Mouse (Mus musculus): Measurements from ENCODE around the gene Galr2. TPM values are rescaled to one million over a fixed set of nuclear protein-coding genes. Genes with fewer than 3 reads are reported as not detected.

Gene Galr2
- polyA plus RNA-seq (2014; fragmentation: Nextera tagmentation; extraction: Ambion mirVana), result 0.55 and 0.57 TPM in 2 replicates

DNA sequence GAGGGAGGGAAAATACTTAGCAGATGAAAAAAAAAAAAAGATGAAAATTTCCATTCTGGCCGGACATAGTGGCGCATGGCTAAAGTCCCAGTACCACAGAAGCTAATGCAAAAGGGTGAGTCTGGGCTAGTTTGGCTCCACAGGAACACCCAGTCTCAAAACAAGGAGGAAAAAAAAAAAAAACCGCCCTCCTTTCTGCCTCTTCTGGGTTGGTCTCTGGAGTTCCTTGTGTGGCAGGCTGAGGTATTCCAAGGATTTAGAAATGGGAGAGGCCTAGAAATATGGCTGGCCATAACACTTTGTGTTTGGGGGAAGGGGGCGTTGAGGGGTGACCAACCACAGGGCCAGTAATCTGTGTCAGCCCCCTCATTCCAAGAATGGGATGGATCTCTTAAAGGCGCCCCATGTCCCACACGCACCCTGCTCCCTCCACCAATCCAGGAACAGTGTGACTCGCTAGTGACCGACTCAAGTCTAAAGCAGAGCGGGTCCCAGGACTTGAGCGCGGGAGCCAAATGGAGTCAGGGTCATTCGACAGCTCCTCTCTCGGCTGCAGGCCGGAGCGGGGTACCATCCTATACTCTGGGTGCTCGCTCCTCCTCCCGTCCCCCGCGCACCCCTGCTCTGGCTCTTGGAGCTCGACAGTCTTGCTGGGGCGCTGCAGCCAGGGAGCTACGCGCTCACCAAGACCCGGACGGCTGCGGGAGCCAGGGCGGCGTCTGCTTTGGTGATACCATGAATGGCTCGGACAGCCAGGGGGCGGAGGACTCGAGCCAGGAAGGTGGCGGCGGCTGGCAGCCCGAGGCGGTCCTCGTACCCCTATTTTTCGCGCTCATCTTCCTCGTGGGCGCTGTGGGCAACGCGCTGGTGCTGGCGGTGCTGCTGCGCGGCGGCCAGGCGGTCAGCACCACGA, at the start of gene Galr2:
Gene Galr2, plus strand, starts transcription at position 189 of the 913 bp plus-strand sequence.
- peak within 1 kb of the TSS; percentile 30 for H3K4me3 ChIP-seq (replicated peaks; ENCODE audit: low read length)
- H3K9ac ChIP-seq, result peak within 1 kb of the TSS; percentile 51; the same call in 1 of the 2 replicates
- ATAC-seq (ENCODE audit: low FRiP score) (no peak), DNase-seq (ENCODE audit: low spot score) (peak; percentile 27)
- peaks cover 9% of the 10 kb centered on the region for H3K4me1 ChIP-seq (replicated peaks; ENCODE audit: control insufficient read depth, insufficient read depth, low read length)
- peaks cover 59% of the 10 kb centered on the region for H3K27me3 ChIP-seq (ENCODE audit: control insufficient read depth, insufficient read depth, low read length)
- no peaks in the 10 kb centered on the region for H3K36me3 ChIP-seq (replicated peaks; ENCODE audit: control insufficient read depth, insufficient read depth)
- H3K9me3 ChIP-seq (ENCODE audit: control insufficient read depth, low read length), result no peaks in the 10 kb centered on the region
- 6% methylated on average over 48 of the region's 48 CpGs for WGBS
- no peak within 1 kb of the TSS for H3K27ac ChIP-seq
- peak within 1 kb of the TSS; percentile 52 for H3K4me2 ChIP-seq (replicated peaks)

DNA sequence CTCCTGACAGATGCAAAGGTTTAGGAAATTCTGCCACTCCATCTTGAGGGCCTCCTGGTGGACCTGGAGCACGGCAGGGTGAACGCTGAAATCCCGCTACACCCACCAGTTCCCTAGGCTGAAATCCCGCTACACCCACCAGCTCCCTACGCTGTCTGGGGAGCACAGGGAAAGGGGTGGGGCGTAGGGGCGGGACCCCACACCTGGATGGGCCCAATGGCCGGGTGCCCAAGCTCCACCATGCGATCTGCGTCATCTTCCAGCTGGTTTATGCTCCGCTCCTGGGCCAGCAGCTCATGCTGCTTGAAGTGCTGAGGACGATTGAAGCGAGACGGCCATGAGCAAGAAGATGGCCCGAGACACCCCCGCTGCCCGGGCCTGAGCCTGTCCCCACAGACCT, 48.3 kb upstream of the Galr2 start:
- no peaks in the 10 kb centered on the region for H3K36me3 ChIP-seq (replicated peaks; ENCODE audit: control insufficient read depth, insufficient read depth)
- peaks cover 7% of the 10 kb centered on the region for H3K27me3 ChIP-seq (ENCODE audit: control insufficient read depth, insufficient read depth, low read length)
- H3K27ac ChIP-seq, result no peak overlapping the region
- no peak overlapping the region for H3K4me3 ChIP-seq (replicated peaks; ENCODE audit: low read length)
- 21% methylated on average over 16 of the region's 17 CpGs for WGBS
- DNase-seq (ENCODE audit: low spot score) (no peak), ATAC-seq (ENCODE audit: low FRiP score) (no peak)
- H3K9ac ChIP-seq, result no peak overlapping the region
- no peaks in the 10 kb centered on the region for H3K9me3 ChIP-seq (ENCODE audit: control insufficient read depth, low read length)
- H3K4me1 ChIP-seq (replicated peaks; ENCODE audit: control insufficient read depth, insufficient read depth, low read length), result no peaks in the 10 kb centered on the region
- peak overlapping the region; percentile 31 for H3K4me2 ChIP-seq (replicated peaks)

DNA sequence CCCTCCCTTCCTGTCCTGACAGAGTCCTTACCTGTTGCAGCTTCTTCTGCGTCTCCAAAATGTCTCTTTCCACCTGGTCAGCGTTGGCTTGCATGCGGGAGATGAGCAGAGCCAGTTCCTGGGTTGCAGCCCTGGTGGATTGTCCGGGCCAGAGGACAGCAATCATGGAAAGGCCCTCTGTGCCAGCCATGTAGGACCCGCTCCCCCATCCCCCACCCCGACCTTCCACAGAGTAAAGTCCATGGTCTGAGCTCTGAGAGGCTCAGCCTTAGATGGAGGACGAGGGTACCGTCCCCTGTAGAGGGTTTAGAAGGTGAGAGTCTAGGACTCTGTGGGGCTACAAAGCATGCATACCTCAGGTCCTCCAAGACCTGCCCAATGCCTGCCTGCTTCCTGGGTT, 45.8 kb upstream of the Galr2 start:
- Histone ChIP-seq H3K4me2 (replicated peaks) (no peak overlapping the region), H3K4me1 (replicated peaks; ENCODE audit: control insufficient read depth, insufficient read depth, low read length) (peaks cover 6% of the 10 kb centered on the region; the same call in 1 of the 2 replicates), H3K36me3 (replicated peaks; ENCODE audit: control insufficient read depth, insufficient read depth) (no peaks in the 10 kb centered on the region), H3K9me3 (ENCODE audit: control insufficient read depth, low read length) (no peaks in the 10 kb centered on the region), H3K27me3 (ENCODE audit: control insufficient read depth, insufficient read depth, low read length) (peaks cover 18% of the 10 kb centered on the region), H3K4me3 (replicated peaks; ENCODE audit: low read length) (no peak overlapping the region), H3K9ac (no peak overlapping the region), H3K27ac (no peak overlapping the region)
- no peak for DNase-seq (ENCODE audit: low spot score)
- WGBS, result 87% methylated on average over 8 of the region's 8 CpGs
- no peak for ATAC-seq (ENCODE audit: low FRiP score)

DNA sequence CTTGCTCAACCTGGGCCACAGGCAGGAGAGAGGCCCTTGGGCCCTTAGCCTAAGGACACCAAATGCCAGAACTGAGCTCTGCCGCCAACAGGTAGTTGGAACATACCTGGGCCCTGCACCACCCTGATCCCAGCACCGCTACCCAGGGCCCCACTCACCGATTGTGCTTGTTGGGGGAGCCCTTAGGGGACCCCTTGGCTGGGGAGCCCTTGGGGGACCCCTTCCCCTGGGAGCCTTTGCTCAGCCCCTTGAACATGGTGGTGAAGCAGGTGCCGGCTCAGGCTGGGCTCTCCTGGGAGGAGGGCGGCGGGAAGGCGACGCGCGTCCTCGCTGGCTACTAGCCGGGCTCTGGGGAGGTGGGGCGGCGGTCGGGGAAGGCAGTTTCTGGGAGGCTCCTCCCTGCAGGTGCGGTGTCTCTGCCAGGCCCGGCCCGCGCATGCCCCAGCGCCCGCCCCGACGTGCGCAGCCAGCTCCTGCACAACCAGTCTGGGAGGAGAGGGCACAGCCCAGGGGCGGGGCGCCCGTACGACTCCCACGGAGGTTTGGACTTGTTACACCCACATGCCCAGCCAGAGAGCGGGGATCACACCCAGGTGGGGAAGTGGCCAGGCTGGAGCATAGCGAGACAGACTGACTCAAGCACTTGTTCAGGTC, 42.9 kb upstream of the Galr2 start, which contains the start of gene Evpl:
Gene Evpl, minus strand, starts transcription at position 336 of the 654 bp plus-strand sequence.
- H3K27ac ChIP-seq, result no peak within 1 kb of the TSS
- no peak within 1 kb of the TSS for H3K9ac ChIP-seq
- H3K27me3 ChIP-seq (ENCODE audit: control insufficient read depth, insufficient read depth, low read length), result peaks cover 14% of the 10 kb centered on the region
- H3K4me3 ChIP-seq (replicated peaks; ENCODE audit: low read length), result no peak within 1 kb of the TSS
- DNase-seq (ENCODE audit: low spot score), result no peak
- WGBS, result 14% methylated on average over 30 of the region's 31 CpGs
- H3K9me3 ChIP-seq (ENCODE audit: control insufficient read depth, low read length), result no peaks in the 10 kb centered on the region
- H3K4me1 ChIP-seq (replicated peaks; ENCODE audit: control insufficient read depth, insufficient read depth, low read length), result peaks cover 6% of the 10 kb centered on the region; the same call in 1 of the 2 replicates
- no peak for ATAC-seq (ENCODE audit: low FRiP score)
- H3K4me2 ChIP-seq (replicated peaks), result no peak within 1 kb of the TSS
- H3K36me3 ChIP-seq (replicated peaks; ENCODE audit: control insufficient read depth, insufficient read depth), result peaks cover 7% of the 10 kb centered on the region; the same call in 1 of the 2 replicates

DNA sequence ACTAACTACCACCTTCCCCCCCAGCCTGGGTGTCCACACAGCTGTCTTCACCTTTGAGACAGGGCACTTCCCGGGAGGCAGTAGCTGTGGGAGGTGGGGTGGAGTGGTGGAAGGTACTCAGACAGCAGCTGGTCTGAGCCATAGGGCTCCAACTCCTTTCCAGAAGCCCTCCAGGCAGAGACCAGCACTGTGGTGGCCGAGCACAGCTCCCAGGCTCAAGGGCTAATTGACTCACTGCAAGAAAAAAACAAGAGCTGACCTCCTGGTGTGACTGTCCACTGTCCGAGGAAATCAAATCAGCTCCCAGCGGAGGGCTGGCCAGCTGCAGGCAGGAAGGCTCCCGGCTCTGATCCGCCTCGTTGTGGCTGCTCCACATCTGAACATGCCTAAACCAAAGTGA, 40.9 kb upstream of the Galr2 start:
- Histone ChIP-seq H3K27ac (no peak overlapping the region), H3K4me3 (replicated peaks; ENCODE audit: low read length) (no peak overlapping the region), H3K9ac (no peak overlapping the region), H3K4me2 (replicated peaks) (no peak overlapping the region), H3K36me3 (replicated peaks; ENCODE audit: control insufficient read depth, insufficient read depth) (peaks cover 25% of the 10 kb centered on the region), H3K27me3 (ENCODE audit: control insufficient read depth, insufficient read depth, low read length) (peaks cover 11% of the 10 kb centered on the region), H3K9me3 (ENCODE audit: control insufficient read depth, low read length) (no peaks in the 10 kb centered on the region), H3K4me1 (replicated peaks; ENCODE audit: control insufficient read depth, insufficient read depth, low read length) (peaks cover 6% of the 10 kb centered on the region; the same call in 1 of the 2 replicates)
- DNase-seq (ENCODE audit: low spot score), result no peak
- no peak for ATAC-seq (ENCODE audit: low FRiP score)
- WGBS, result 13% methylated on average over 7 of the region's 7 CpGs

DNA sequence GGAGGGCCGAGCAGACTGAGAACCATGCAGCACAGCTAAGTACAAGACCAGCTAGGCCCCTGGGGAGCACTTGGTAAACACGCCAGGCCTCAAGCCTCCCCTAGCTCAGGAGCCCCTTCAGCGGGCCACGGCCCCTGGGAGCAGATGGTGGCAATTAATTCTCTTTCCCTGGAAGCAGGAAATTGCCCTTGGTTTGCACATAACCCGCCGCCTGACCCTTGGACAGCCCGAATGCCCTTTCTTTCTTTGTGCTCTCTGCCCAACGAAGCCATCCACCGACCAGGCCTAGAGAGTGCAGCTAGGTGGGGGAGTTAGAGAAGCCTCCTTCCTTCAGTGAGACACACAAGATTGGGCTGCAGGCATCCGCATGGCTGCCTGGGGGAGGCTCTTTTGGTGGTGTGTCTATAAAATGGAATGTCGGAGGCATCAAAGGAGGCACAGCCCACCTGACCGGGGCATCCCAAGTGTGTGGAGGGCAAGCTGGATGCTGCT, 38.9 kb upstream of the Galr2 start:
- no peak overlapping the region for H3K4me2 ChIP-seq (replicated peaks)
- no peak for ATAC-seq (ENCODE audit: low FRiP score)
- WGBS, result 44% methylated on average over 12 of the region's 12 CpGs
- DNase-seq (ENCODE audit: low spot score), result no peak
- H3K9ac ChIP-seq, result no peak overlapping the region
- H3K27ac ChIP-seq, result no peak overlapping the region
- H3K36me3 ChIP-seq (replicated peaks; ENCODE audit: control insufficient read depth, insufficient read depth), result peaks cover 45% of the 10 kb centered on the region
- peaks cover 11% of the 10 kb centered on the region for H3K27me3 ChIP-seq (ENCODE audit: control insufficient read depth, insufficient read depth, low read length)
- no peak overlapping the region for H3K4me3 ChIP-seq (replicated peaks; ENCODE audit: low read length)
- H3K9me3 ChIP-seq (ENCODE audit: control insufficient read depth, low read length), result no peaks in the 10 kb centered on the region
- peaks cover 6% of the 10 kb centered on the region; the same call in 1 of the 2 replicates for H3K4me1 ChIP-seq (replicated peaks; ENCODE audit: control insufficient read depth, insufficient read depth, low read length)

DNA sequence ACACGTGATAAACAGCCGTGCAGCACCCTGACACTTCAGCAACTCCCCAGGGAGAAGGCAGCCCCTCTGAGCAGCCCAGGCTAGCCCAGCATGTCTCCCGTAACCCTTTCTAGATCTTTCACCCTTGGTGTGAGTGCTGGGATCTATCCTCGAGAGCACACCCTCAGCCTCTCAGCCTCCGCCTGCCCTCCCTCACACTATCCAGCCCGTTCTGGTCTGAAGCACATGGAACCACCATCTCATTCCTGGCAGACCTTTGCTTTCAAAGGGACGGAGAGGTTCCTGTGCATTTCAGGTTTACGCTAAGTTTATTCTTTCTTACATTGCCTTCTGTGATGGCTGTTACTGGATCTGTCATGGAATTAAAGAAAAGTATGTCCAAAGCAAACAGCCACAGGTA, 36.2 kb upstream of the Galr2 start:
- Histone ChIP-seq H3K9ac (no peak overlapping the region), H3K4me1 (replicated peaks; ENCODE audit: control insufficient read depth, insufficient read depth, low read length) (peaks cover 3% of the 10 kb centered on the region; the same call in 1 of the 2 replicates), H3K4me2 (replicated peaks) (no peak overlapping the region), H3K9me3 (ENCODE audit: control insufficient read depth, low read length) (no peaks in the 10 kb centered on the region), H3K27ac (no peak overlapping the region), H3K4me3 (replicated peaks; ENCODE audit: low read length) (no peak overlapping the region), H3K36me3 (replicated peaks; ENCODE audit: control insufficient read depth, insufficient read depth) (peaks cover 73% of the 10 kb centered on the region), H3K27me3 (ENCODE audit: control insufficient read depth, insufficient read depth, low read length) (no peaks in the 10 kb centered on the region)
- ATAC-seq (ENCODE audit: low FRiP score) (no peak), DNase-seq (ENCODE audit: low spot score) (no peak)
- 85% methylated on average over 8 of the region's 8 CpGs for WGBS

DNA sequence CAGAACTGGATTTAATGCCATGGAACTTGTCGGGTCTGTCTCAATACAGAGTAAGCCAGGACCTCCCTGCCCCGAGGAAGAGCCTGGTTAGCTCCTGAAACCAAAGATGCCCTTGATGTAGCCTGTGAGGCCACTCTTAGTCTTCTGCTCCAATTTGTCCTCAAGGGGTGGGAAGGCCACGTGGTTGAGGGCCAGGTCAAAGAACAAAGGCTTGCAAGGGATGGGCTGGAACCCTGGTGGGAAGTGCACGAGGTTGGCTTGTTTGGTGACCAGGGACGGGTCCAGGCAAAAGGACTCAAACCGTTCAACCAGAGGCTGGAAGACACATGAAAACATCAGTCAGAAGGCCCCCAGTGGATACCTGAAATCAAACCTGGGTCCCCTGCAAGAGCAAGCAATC, 35.1 kb upstream of the Galr2 start:
- H3K4me3 ChIP-seq (replicated peaks; ENCODE audit: low read length), result no peak overlapping the region
- no peak overlapping the region for H3K27ac ChIP-seq
- no peak overlapping the region for H3K4me2 ChIP-seq (replicated peaks)
- 73% methylated on average over 6 of the region's 6 CpGs for WGBS
- ATAC-seq (ENCODE audit: low FRiP score) (no peak), DNase-seq (ENCODE audit: low spot score) (no peak)
- H3K36me3 ChIP-seq (replicated peaks; ENCODE audit: control insufficient read depth, insufficient read depth), result peaks cover 83% of the 10 kb centered on the region
- H3K27me3 ChIP-seq (ENCODE audit: control insufficient read depth, insufficient read depth, low read length), result no peaks in the 10 kb centered on the region
- no peaks in the 10 kb centered on the region for H3K4me1 ChIP-seq (replicated peaks; ENCODE audit: control insufficient read depth, insufficient read depth, low read length)
- H3K9me3 ChIP-seq (ENCODE audit: control insufficient read depth, low read length), result no peaks in the 10 kb centered on the region
- no peak overlapping the region for H3K9ac ChIP-seq
